Mouse (Mus musculus) 3134 (cell line): ENCODE measurements around the gene Prokr1.
"Not testable (repeated sequence)": the region's sequence is repeated elsewhere in the genome, so short reads cannot be mapped to it uniquely, and the experiment has no call there.

Source experiments
- DNase-seq: peaks from one replicate; pipeline ENCODE4 v3.0.0-alpha.2; 2011; ENCODE audit warnings: low spot score; ENCODE audit not compliant: insufficient read length; ENCODE audit errors: extremely low read depth

The Prokr1 gene

GRCm38 (mm10) chr6:87590394-87591281, at the start of gene Prokr1:
TSS of gene Prokr1 (minus strand) at chr6:87590743.
- peak; percentile 65 for DNase-seq

DNA sequence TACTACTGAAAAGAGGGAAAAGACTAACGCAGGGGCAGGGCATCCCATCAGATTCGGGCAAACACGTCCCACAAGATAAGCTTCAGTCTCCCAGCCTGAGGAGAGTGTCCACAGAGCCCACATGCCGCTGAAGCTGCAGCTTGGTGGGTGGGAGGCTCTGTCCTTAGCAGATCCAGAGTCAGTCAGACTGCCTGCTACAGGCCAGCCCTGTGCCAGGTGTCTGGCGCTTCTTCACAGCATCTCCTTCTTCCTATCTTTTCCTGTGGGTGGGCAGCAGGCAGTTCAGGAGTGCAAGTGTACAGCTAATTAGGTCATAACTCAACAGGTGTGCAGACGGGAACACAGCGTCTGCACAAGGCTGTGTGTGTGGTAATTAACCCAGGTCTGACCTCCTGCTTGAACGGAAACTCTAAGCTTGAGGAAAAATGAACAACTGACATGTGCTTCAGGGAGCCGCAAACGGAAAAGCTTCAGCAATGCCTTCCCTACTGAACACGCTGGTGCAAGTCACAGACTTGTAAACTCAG, 47.7 kb upstream of the Prokr1 start:
- DNase-seq: no peak

DNA sequence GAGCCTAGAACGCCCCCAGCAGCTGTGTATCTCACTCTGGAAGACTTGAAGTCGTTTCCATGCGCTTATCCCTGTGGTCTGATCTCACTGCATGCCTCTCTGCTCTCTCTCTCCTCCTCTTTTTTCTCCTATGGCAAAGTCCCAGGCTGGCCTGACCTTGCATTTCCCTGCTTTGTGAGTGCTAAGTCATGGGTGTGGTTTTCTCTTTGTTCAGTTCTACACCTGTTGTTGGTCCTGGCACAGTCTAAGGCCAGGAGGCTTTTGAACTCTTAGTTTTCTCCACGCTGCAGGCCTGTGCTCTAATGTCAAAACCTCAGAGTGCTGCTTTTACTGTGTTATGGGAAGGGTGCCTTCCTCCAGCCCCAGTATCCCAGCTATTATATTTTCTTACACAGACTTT, 41.6 kb upstream of the Prokr1 start:
- DNase-seq: no peak

- DNase-seq: not testable (repeated sequence)
These were observed 38.4 kb upstream of the Prokr1 start for GRCm38 (mm10) chr6:87628936-87629335.

GRCm38 (mm10) chr6:87623151-87623550, 32.6 kb upstream of the Prokr1 start:
- no peak for DNase-seq

DNA sequence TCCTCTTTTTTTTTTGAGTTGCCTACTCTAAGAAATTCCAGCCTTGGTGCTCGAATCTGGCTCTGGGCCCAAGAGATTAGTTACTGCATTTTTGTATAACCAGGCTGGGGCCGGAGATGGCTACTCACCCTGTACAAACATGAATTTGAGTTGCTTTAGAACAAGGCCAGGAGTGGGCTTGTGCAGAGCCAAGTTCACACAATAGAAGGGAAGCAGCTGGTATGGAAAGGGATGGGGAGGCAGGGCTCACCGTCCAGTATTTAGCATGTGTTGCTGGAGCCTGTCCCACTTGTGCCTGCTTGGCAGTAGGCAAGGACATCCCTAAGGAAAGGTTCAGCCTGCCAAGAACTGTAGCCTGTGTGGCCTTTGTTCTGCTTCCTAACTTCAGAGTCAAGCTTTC, 30.7 kb upstream of the Prokr1 start:
- no peak for DNase-seq

DNA sequence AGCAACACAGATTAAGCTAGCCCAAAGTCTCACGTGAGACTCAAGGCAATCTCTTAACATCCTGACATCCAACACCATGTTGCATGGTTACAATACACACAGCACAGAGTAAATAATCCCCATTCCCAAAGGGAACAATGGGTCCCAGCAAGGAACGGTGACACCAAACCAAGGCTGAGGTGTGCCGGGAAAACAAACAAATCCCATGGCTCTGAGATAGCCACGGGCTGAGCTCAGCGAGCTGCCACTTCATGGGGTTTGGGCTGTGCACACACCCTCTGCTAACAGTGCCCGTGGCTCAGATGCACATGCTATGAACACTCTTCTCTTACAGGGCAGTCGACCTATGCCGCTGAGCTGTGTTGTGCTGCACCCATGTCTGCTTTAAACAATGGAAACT, 27.5 kb upstream of the Prokr1 start:
- DNase-seq: no peak

DNA sequence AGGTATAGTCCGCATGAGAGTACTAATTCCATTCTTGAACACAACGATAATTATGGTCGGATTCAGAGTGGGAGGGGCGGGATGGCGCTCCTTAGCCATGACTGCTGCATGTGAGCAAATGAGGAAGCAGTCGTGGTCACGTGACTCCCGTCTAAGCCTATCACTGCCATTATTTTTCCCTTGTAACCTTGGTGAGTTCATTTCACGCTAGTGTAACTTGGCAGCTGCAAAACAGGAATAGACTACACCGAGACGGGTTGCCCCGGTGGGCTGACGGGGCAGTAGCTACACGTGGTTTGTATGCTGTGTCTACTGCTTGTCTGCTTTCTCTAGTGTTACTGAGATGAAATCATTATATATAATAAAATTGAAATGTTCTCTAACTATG, 25.1 kb upstream of the Prokr1 start:
- DNase-seq: no peak

- no peak for DNase-seq
These were observed 24.5 kb upstream of the Prokr1 start for GRCm38 (mm10) chr6:87614794-87615695.

- no peak for DNase-seq
These were observed 9.3 kb upstream of the Prokr1 start for GRCm38 (mm10) chr6:87599825-87600224.

DNA sequence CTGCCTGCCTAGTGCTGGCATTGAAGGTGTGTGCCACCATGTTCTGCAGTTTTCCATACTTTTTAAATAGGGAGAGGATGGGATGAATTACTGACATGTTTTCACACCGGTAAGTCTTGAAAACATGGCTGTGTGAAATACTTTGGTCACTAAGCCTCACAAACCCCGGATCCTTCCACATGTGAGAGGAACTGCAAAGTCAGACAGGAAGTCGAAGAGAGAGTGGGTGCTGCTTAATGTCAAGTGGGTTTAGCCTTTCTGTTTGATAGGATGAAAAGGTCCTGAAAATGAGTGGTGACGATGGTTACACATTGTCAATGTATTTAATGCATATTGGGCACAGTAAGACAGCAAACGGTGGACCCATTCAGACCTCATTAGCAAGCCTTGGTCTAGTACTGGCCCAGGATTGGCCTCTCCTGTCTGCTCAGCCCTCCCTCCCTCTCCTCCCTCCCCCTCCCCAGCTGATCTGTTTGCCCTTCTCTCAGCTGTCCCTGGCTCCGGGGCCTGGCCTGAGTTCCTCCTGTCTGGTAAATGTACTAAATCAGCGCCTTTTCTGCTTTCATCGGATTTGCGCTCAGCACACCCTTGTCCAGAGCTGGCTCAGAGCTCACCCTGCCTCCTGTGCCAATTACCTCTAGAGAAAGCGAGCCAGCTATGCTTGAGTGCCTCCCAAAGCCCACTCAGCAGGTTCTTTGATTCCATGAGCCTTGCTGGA, 6.7 kb upstream of the Prokr1 start:
- no peak for DNase-seq

DNA sequence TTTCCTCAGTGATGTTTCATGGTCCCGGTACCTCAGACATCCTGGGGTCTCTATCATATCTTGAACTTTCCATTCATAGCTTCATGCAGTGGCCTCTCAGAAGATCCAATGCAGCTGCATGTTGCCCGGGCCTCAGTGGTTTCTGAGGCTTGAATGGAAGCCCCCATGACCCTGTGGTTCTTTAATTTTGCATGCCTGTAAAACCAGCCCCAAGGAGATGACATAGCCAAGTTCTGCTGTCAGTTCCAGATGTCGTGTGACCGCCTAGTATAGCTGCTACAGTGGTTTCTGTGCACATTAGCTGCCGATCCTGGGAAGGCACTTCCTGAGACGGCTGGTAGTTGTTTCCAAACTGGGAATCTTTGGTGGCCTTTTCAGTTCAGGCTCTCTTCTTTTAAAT, 3.6 kb upstream of the Prokr1 start:
- DNase-seq: no peak

- no peak for DNase-seq
These were observed 687 bp downstream of the Prokr1 start for GRCm38 (mm10) chr6:87589718-87590393.

- no peak for DNase-seq
These were observed 6.6 kb downstream of the Prokr1 start for GRCm38 (mm10) chr6:87583991-87584390.

DNA sequence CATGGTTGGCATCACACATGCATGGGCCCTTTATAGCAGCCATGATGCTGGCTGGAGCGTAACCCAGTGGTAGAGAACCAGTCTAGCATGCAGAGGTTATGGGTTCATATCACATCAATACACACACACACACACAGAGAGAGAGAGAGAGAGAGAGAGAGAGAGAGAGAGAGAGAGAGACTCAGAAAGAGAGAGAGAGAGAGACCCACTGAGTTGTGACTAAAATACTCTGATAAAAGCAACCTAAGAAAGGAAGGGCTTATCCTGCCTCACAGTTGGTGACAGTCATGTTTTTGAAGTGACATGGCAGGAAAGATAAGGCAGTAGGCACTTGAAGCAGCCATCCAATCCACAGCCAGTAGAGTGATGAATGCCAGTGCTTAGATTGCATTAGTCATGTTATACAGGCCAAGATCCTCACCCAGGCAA, 7.3 kb downstream of the Prokr1 start:
- no peak for DNase-seq

- DNase-seq: peak; percentile 68
These were observed 8.1 kb downstream of the Prokr1 start for GRCm38 (mm10) chr6:87582456-87582855.

DNA sequence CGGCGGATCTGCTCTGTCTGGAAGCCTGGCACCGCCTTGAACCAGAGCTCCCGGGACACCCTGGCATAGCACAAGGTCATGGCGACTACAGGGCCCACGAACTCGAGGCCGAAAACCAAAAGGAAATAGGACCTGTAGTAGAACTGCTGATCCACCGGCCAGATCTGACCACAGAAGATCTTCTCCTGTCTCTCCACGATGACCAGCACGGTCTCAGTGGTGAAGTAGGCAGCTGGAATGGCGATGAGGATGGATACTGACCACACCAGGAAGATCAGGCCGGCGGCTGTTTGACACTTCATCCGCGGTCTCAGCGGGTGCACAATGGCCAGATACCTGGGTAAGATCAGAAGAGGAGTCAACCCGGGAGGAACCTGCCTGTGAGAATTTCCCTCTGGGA, 9.0 kb downstream of the Prokr1 start:
- DNase-seq: no peak

- DNase-seq: no peak
These were observed 9.5 kb downstream of the Prokr1 start for GRCm38 (mm10) chr6:87581071-87581470.

DNA sequence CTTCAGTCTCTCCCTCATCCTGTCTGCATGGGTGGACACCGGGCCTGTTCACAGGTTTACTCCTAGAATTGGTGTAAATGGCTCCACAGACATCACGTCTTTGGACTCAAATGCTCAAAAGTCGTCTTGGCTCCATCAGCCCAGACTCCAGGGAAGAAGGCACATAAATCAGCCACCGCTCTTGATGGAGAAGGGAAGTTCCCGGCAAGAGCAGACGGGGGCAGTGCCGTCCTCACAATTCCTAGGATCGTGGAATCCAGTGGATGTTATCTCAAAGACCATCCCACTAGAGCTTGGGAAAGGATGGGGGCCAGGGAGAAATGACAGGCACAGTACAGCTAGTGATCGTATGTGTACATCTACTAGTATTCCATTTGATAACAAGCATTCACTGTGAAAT, 12.3 kb downstream of the Prokr1 start:
- no peak for DNase-seq

GRCm38 (mm10) chr6:87576648-87577330, 13.8 kb downstream of the Prokr1 start:
- no peak for DNase-seq
